Mouse (Mus musculus) brain, embryonic 14.5 days (tissue): Measurements from ENCODE around the gene 9530077C05Rik.

ENCODE experiments used
- CTCF ChIP-seq: fragments of 200-500 bp; IDR thresholded peaks from 2 replicates; pipeline ENCODE4 v1.5.1; 2012; ENCODE audit warnings: inconsistent platforms, mild to moderate bottlenecking, moderate library complexity, borderline replicate concordance; ENCODE audit not compliant: insufficient read depth, insufficient read length; ENCODE audit errors: extremely low read depth
- POLR2A ChIP-seq: fragments of 200-500 bp; IDR thresholded peaks from 2 replicates; pipeline ENCODE4 v1.6.1; 2012; ENCODE audit warnings: mild to moderate bottlenecking, inconsistent platforms, borderline replicate concordance; ENCODE audit not compliant: poor library complexity, insufficient read depth, insufficient read length, severe bottlenecking; ENCODE audit errors: extremely low read depth

DNA sequence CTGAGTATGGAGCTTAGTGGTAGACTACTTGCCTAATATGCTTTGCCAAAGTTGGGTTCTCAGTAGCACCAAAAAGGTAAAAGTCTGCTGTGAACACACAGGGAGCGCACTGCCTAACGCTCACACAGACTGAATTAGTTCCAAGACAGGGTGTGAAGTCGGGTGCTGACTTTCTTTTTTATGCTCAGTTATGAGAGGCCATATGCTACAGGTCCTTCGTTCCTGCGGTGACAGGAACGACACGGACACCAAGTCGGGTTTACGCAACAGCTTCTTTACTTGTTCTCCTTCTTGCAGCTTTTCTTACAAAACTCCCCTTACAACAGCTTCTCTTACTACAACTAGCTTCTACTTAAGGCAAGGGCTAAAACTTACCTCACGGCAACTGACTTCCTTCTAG, 31.8 kb downstream of the 9530077C05Rik start:
- no peak for TF ChIP-seq POLR2A
- TF ChIP-seq CTCF = no peak
